Mouse (Mus musculus) stomach, embryonic 15.5 days (tissue): ENCODE results near the gene Rab24. TPM values are rescaled to one million over a fixed set of nuclear protein-coding genes. Genes with fewer than 3 reads are reported as not detected.

Experiments used
- ATAC-seq: fragments of 200-750 bp; cut with Nextera tagmentation; 2 replicates; pipeline ENCODE4 v1.8.0; 2017; ENCODE audit warnings: low read depth, moderate number of reproducible peaks, moderate TSS enrichment; ENCODE audit not compliant: insufficient read depth, low FRiP score
- H3K27ac ChIP-seq: fragments of 300-500 bp; sonication (generic); 2 replicates; pipeline ENCODE4 v1.5.1; 2015; ENCODE audit warnings: mild to moderate bottlenecking, inconsistent platforms
- H3K27me3 ChIP-seq: fragments of 300-500 bp; sonication (generic); replicated peaks from 2 replicates; pipeline ENCODE4 v1.6.1; 2015; ENCODE audit warnings: inconsistent platforms
- H3K36me3 ChIP-seq: fragments of 300-500 bp; sonication (generic); 2 replicates; pipeline ENCODE4 v1.6.1; 2015; ENCODE audit warnings: inconsistent platforms
- H3K4me1 ChIP-seq: fragments of 300-500 bp; sonication (generic); 2 replicates; pipeline ENCODE4 v1.6.1; 2015; ENCODE audit warnings: inconsistent platforms
- H3K4me2 ChIP-seq: fragments of 300-500 bp; sonication (generic); 2 replicates; pipeline ENCODE4 v1.6.1; 2015; ENCODE audit warnings: mild to moderate bottlenecking, inconsistent platforms
- H3K4me3 ChIP-seq: fragments of 300-500 bp; sonication (generic); replicated peaks from 2 replicates; pipeline ENCODE4 v1.5.1; 2015; ENCODE audit warnings: inconsistent platforms
- H3K9ac ChIP-seq: fragments of 300-500 bp; sonication (generic); 2 replicates; pipeline ENCODE4 v1.6.1; 2015; ENCODE audit warnings: inconsistent platforms
- H3K9me3 ChIP-seq: fragments of 300-500 bp; sonication (generic); 2 replicates; pipeline ENCODE4 v1.6.1; 2016; ENCODE audit warnings: inconsistent platforms
- WGBS: fragments of 180-500 bp; shearing (Covaris S2); methylation state at CpG from one replicate; pipeline ENCODE4 v1.1.7; 2015; 5-methylcytosine and 5-hydroxymethylcytosine counted together
- polyA plus RNA-seq: library from polyadenylated mRNA; unstranded; fragments of >200 nt; fragmentation: Nextera tagmentation; extraction: Ambion mirVana; gene quantifications from 2 replicates; pipeline ENCODE4 v1.2.1, GENCODE M21; 2015

The Rab24 gene
- polyA plus RNA-seq, 1 experiment from 2014 or later, result 93.2 TPM

GRCm38 (mm10) chr13:55327633-55328032 lies 5.9 kb upstream of the Rab24 start:
- WGBS, result 38% methylated on average over 6 of the region's 8 CpGs
- Histone ChIP-seq H3K9ac (no peak overlapping the region; the same call in 1 of the 2 replicates), H3K4me1 (peaks cover 56% of the 10 kb centered on the region), H3K27me3 (no peaks in the 10 kb centered on the region), H3K27ac (peak overlapping the region; percentile 36; the same call in 1 of the 2 replicates), H3K36me3 (peaks cover 29% of the 10 kb centered on the region), H3K4me3 (peak overlapping the region; percentile 75; the same call in 1 of the 2 replicates), H3K4me2 (peak overlapping the region; percentile 96; the same call in 1 of the 2 replicates), H3K9me3 (no peaks in the 10 kb centered on the region)
- ATAC-seq, result peak; percentile 24; the same call in 1 of the 2 replicates

GRCm38 (mm10) chr13:55327169-55327568 lies 5.4 kb upstream of the Rab24 start:
- H3K27me3 ChIP-seq, result no peaks in the 10 kb centered on the region
- H3K9me3 ChIP-seq, result no peaks in the 10 kb centered on the region
- peak overlapping the region; percentile 4; the same call in 1 of the 2 replicates for H3K4me2 ChIP-seq
- H3K36me3 ChIP-seq, result peaks cover 29% of the 10 kb centered on the region
- H3K4me3 ChIP-seq, result no peak overlapping the region
- no peak overlapping the region for H3K9ac ChIP-seq
- H3K27ac ChIP-seq, result peak overlapping the region; percentile 36
- 36% methylated on average over 4 of the region's 4 CpGs for WGBS
- ATAC-seq, result no peak
- peaks cover 56% of the 10 kb centered on the region for H3K4me1 ChIP-seq

- no peak for ATAC-seq
- Histone ChIP-seq H3K9ac (no peak overlapping the region), H3K27me3 (no peaks in the 10 kb centered on the region), H3K4me2 (no peak overlapping the region), H3K4me3 (no peak overlapping the region), H3K36me3 (peaks cover 29% of the 10 kb centered on the region), H3K27ac (no peak overlapping the region), H3K4me1 (peaks cover 62% of the 10 kb centered on the region), H3K9me3 (no peaks in the 10 kb centered on the region)
- 80% methylated on average over 11 of the region's 11 CpGs for WGBS
Observed at GRCm38 (mm10) chr13:55325596-55325995, 3.9 kb upstream of the Rab24 start.

- Histone ChIP-seq H3K36me3 (peaks cover 32% of the 10 kb centered on the region), H3K4me1 (peaks cover 51% of the 10 kb centered on the region), H3K9ac (peak overlapping the region; percentile 71), H3K4me3 (peak overlapping the region; percentile 73), H3K27ac (peak overlapping the region; percentile 87), H3K27me3 (no peaks in the 10 kb centered on the region), H3K4me2 (peak overlapping the region; percentile 70), H3K9me3 (no peaks in the 10 kb centered on the region)
- 0 out of 2 replicates have a peak, but pooled peaks have one; percentile 5 for ATAC-seq
- WGBS, result under 1% methylated on average over 31 of the region's 31 CpGs
Observed at GRCm38 (mm10) chr13:55322130-55322825, 532 bp upstream of the Rab24 start.

- Histone ChIP-seq H3K9ac (peak within 1 kb of the TSS; percentile 71), H3K4me2 (peak within 1 kb of the TSS; percentile 70), H3K9me3 (no peaks in the 10 kb centered on the region), H3K36me3 (peaks cover 20% of the 10 kb centered on the region), H3K4me3 (peak within 1 kb of the TSS; percentile 73), H3K27ac (peak within 1 kb of the TSS; percentile 87), H3K27me3 (no peaks in the 10 kb centered on the region), H3K4me1 (peaks cover 37% of the 10 kb centered on the region)
- WGBS, result 77% methylated on average over 4 of the region's 4 CpGs
- no peak for ATAC-seq
Observed at GRCm38 (mm10) chr13:55319931-55320533, 1.7 kb downstream of the Rab24 start, which contains the start of gene Prelid1. Prelid1 (plus strand) TSS chr13:55320500.

GRCm38 (mm10) chr13:55318351-55318750 lies 3.4 kb downstream of the Rab24 start:
- 82% methylated on average over 3 of the region's 3 CpGs for WGBS

GRCm38 (mm10) chr13:55314891-55315412 lies 6.8 kb downstream of the Rab24 start:
- no peaks in the 10 kb centered on the region for H3K27me3 ChIP-seq
- no peaks in the 10 kb centered on the region for H3K9me3 ChIP-seq
- H3K4me3 ChIP-seq, result no peak overlapping the region
- ATAC-seq, result no peak
- H3K27ac ChIP-seq, result no peak overlapping the region
- 78% methylated on average over 2 of the region's 2 CpGs for WGBS
- no peak overlapping the region for H3K4me2 ChIP-seq
- H3K4me1 ChIP-seq, result 0 out of 2 replicates have a peak, but pooled peaks cover 9% of the 10 kb centered on the region
- H3K9ac ChIP-seq, result no peak overlapping the region
- H3K36me3 ChIP-seq, result peaks cover 51% of the 10 kb centered on the region

More at GRCm38 (mm10) chr13:55318351-55318750, 3.4 kb downstream of the Rab24 start:
- no peak overlapping the region for H3K27ac ChIP-seq
- H3K4me3 ChIP-seq, result no peak overlapping the region
- H3K27me3 ChIP-seq, result no peaks in the 10 kb centered on the region
- peaks cover 26% of the 10 kb centered on the region for H3K4me1 ChIP-seq
- no peak overlapping the region for H3K4me2 ChIP-seq
- ATAC-seq, result no peak
- no peak overlapping the region for H3K9ac ChIP-seq
- H3K36me3 ChIP-seq, result peaks cover 22% of the 10 kb centered on the region
- no peaks in the 10 kb centered on the region for H3K9me3 ChIP-seq

- Histone ChIP-seq H3K27ac (no peak overlapping the region), H3K4me1 (no peaks in the 10 kb centered on the region), H3K9me3 (no peaks in the 10 kb centered on the region), H3K4me2 (no peak overlapping the region), H3K36me3 (peaks cover 51% of the 10 kb centered on the region), H3K27me3 (no peaks in the 10 kb centered on the region), H3K9ac (no peak overlapping the region), H3K4me3 (no peak overlapping the region)
- 90% methylated on average over 9 of the region's 9 CpGs for WGBS
- ATAC-seq, result no peak
Observed at GRCm38 (mm10) chr13:55313051-55313450, 8.7 kb downstream of the Rab24 start.

- Histone ChIP-seq H3K36me3 (peaks cover 59% of the 10 kb centered on the region), H3K9ac (no peak overlapping the region), H3K4me2 (no peak overlapping the region), H3K9me3 (no peaks in the 10 kb centered on the region), H3K4me1 (no peaks in the 10 kb centered on the region), H3K27ac (no peak overlapping the region), H3K27me3 (no peaks in the 10 kb centered on the region), H3K4me3 (no peak overlapping the region)
- no peak for ATAC-seq
- 92% methylated on average over 8 of the region's 8 CpGs for WGBS
Observed at GRCm38 (mm10) chr13:55312028-55312630, 9.6 kb downstream of the Rab24 start.

GRCm38 (mm10) chr13:55300913-55301312 lies 20.8 kb downstream of the Rab24 start:
- WGBS, result 90% methylated on average over 5 of the region's 5 CpGs
- H3K4me2 ChIP-seq, result no peak overlapping the region
- no peaks in the 10 kb centered on the region for H3K9me3 ChIP-seq
- peaks cover 43% of the 10 kb centered on the region for H3K36me3 ChIP-seq
- ATAC-seq, result no peak
- no peak overlapping the region for H3K4me3 ChIP-seq
- no peaks in the 10 kb centered on the region for H3K27me3 ChIP-seq
- H3K4me1 ChIP-seq, result no peaks in the 10 kb centered on the region
- no peak overlapping the region for H3K9ac ChIP-seq
- H3K27ac ChIP-seq, result no peak overlapping the region

GRCm38 (mm10) chr13:55296760-55297159 lies 25.0 kb downstream of the Rab24 start:
- no peak for ATAC-seq
- no peak overlapping the region for H3K4me2 ChIP-seq
- H3K9me3 ChIP-seq, result no peaks in the 10 kb centered on the region
- H3K27ac ChIP-seq, result no peak overlapping the region
- no peak overlapping the region for H3K4me3 ChIP-seq
- no peak overlapping the region for H3K9ac ChIP-seq
- 90% methylated on average over 1 of the region's 1 CpGs for WGBS
- no peaks in the 10 kb centered on the region for H3K27me3 ChIP-seq
- peaks cover 35% of the 10 kb centered on the region for H3K36me3 ChIP-seq
- H3K4me1 ChIP-seq, result no peaks in the 10 kb centered on the region

- Histone ChIP-seq H3K4me3 (no peak overlapping the region), H3K27ac (no peak overlapping the region), H3K36me3 (peaks cover 43% of the 10 kb centered on the region), H3K9me3 (no peaks in the 10 kb centered on the region), H3K9ac (no peak overlapping the region), H3K4me1 (no peaks in the 10 kb centered on the region), H3K4me2 (no peak overlapping the region), H3K27me3 (no peaks in the 10 kb centered on the region)
- no peak for ATAC-seq
- 93% methylated on average over 3 of the region's 3 CpGs for WGBS
Observed at GRCm38 (mm10) chr13:55288854-55289253, 32.9 kb downstream of the Rab24 start.
